Mouse (Mus musculus): ENCODE data around the gene Hoxb2.

Gene Hoxb2

GRCm38 (mm10) chr11:96351312-96351711, 987 bp downstream of the Hoxb2 start:
- DNase-seq (ENCODE audit: low read depth, low spot score): no peak

GRCm38 (mm10) chr11:96351831-96352230, 1.5 kb downstream of the Hoxb2 start:
- DNase-seq (ENCODE audit: low read depth, low spot score): no peak

DNA sequence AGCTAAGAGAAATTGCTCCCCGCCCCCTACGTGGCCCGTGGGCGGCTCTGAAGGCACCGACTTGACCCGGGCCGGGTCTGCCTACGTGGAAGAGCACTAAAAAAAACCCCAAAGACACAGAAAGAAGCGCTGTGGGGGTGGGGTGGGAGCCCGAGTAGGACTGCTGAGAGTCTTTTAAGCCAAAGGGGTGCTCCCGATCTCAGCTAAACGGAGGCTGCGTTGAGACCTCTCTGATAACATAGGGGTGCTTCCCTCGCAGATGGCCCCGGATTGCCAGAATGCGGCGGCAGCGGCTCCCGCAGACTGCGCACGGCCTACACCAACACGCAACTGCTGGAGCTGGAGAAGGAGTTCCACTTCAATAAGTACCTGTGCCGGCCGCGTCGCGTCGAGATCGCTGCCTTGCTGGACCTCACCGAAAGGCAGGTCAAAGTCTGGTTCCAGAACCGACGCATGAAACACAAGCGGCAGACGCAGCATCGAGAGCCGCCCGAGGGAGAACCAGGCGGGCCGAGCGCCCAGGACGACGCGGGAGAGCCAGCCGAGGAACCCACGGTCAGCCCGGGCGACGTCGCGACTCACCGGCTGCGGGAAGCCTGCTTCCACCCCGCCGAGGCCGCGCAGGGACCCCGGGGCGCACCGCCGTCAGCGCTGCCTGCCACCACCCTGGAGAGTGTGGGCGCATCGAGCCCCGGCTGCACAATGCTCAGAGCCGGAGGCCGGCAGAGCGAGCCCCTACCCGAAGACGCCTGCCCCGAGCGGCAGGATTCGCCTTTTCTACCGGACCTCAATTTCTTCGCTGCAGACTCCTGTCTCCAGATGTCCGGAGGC, 2.6 kb downstream of the Hoxb2 start:
- no peak for DNase-seq (ENCODE audit: low read depth, low spot score)

DNA sequence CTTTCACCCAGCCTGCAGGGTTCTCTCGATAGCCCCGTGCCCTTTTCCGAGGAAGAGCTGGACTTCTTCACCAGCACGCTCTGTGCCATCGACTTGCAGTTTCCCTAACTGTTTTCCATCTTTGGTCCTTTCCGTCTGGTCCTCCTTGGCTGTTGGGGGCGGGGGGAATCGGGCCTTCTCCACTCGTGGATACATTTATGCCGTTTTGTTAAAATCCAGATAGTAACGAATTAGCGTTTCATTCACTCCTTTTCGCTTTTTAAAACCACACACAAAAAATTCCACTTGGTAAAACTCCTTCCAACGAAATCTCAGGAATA, 3.2 kb downstream of the Hoxb2 start:
- no peak for DNase-seq (ENCODE audit: low read depth, low spot score)

- DNase-seq (ENCODE audit: low read depth, low spot score): no peak
Measured at GRCm38 (mm10) chr11:96353939-96354338, 3.6 kb downstream of the Hoxb2 start.

DNA sequence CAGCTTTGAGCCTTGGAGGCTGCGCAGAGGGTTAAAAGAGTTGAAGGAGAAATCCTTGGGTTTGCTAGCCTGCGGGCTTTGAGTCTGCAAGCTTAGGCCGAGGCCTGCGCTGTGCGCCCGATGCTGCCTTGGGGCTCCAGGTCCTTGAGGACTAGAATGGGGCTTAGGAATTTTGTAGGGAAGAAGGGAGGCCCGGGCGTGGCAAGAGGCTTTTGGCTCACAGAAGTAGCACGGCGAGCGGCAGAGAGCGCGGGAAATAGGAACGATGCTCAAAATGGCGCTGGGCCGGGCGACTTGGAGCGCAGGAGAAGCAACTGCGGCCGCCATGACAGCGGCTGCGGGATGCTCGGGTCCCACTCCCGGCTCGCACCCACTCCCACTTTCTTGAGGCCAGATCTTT, 4.1 kb downstream of the Hoxb2 start:
- no peak for DNase-seq (ENCODE audit: low read depth, low spot score)

DNA sequence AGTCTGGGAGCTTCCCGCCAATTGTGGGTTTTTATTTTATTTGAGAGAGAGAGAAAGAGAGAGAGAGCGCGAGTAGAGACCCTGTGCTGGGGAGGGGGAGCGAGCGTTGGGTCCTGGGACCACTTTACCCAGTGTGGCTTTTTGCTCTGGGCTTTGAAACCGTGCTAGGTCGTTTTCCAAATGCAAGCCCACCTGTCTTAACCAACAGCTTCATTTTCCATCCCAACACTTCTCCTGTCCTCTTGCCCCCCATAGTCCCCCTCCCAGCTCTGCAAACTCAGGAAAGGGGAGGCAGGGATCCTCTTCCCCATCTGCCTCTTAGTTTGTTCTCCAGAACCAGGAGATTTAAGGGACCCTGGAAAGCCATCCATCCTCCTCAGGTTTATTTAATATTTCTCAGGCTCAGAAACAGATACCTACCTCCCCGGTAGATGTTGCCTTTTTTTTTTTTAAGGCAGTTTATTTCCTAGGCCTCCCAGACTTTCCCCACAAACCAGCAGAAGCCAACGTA, 4.5 kb downstream of the Hoxb2 start:
- DNase-seq (ENCODE audit: low read depth, low spot score): no peak

GRCm38 (mm10) chr11:96363807-96364206, 13.5 kb downstream of the Hoxb2 start:
- no peak for DNase-seq (ENCODE audit: low read depth, low spot score)

DNA sequence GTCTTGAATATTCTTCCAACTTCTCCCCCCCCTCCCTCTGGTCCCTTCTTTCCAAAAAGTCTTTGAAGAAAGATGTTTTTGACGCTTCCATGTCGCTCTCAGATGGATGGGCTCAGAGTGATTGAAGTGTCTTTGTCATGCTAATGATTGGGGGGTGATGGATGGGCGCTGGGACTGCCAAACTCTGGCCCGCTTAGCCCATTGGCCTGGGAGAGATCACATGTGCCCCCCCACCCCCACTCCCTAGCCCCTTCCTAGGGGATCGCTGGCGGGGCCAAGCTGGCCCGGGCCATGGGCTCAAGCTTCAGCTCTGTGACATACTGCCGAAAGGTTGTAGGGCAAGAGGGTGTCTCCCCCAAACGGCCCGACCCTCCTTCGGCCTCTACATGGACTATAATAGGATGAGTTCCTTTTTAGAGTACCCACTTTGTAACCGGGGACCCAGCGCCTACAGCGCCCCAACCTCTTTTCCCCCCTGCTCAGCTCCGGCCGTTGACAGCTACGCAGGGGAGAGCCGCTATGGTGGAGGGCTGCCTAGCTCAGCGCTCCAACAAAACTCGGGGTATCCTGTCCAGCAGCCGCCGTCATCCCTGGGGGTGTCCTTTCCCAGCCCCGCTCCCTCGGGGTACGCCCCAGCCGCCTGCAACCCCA, 15.2 kb downstream of the Hoxb2 start, which contains the start of gene Hoxb1:
Gene Hoxb1 (plus strand): TSS at position 312 of the 651 bp plus-strand sequence.
- no peak for DNase-seq (ENCODE audit: low read depth, low spot score)

DNA sequence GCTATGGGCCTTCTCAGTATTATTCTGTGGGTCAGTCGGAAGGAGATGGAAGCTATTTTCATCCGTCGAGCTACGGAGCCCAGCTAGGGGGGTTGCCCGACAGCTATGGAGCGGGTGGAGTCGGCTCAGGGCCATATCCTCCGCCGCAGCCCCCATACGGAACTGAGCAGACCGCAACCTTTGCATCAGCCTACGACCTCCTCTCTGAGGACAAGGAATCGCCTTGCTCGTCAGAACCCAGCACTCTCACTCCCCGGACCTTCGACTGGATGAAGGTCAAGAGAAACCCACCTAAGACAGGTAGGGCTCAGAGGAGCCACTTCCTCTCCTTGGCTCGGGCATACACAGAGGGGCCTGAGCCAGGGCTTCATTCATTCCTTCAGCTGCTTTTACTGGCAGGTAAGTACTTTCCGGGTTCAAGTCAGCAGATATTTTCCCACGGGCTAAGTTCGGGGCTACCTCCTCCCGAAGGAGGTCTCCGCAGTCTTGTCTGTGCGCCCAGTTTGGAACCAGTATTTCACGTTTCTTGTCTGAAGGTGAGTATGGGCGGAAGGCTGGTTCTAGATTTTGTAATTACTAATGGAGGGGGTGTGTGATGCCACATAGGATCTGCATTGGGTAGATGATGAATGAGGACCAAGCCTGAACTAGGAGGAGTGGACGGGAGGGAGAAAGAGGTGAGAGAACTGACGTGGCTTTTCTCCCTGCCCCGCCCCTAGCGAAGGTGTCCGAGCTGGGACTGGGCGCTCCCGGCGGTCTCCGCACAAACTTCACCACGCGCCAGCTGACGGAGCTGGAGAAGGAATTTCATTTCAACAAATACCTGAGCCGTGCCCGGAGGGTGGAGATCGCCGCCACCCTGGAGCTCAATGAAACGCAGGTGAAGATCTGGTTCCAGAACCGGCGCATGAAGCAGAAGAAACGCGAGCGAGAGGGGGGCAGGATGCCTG, 16.0 kb downstream of the Hoxb2 start:
- no peak for DNase-seq (ENCODE audit: low read depth, low spot score)

DNA sequence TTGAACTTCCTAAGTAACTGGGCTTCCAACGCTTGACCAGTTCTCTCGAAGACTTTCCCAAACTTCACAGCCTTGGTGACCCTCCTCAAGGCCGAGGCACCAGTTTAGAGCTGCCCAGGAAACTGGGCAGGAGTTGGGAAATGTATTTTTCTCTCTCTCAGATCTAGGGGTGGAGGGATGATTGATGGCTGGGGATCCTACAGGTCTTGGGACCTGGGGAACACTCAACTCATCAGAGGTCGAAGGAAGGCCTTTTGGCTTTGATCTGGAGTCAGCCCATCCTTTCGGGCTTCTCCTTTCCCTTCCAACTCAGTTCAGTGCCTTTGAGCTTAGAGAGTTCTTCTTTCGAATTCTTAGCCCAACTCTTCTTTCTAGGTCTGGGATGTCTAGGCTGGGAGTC, 16.8 kb downstream of the Hoxb2 start:
- no peak for DNase-seq (ENCODE audit: low read depth, low spot score)

DNA sequence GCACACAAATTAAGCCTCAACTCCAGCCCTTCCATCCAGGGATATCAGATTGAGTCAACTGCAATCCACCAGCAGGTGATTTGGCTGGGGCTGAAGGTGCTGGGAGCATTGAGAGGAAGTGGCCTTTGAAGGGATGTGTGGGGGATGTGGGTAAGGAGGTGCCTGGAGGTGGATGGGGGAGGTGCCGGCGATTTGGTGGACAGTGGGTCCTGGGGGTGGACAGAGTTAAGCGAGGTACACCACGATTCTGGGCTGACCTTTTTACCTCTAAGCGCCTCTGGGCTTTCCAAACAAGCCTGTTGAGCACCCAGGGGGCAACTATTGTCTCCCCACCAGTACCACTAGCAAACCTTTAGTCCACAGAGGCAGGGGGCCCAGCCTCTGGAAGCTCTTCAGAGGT, 18.4 kb downstream of the Hoxb2 start:
- DNase-seq (ENCODE audit: low read depth, low spot score): no peak

DNA sequence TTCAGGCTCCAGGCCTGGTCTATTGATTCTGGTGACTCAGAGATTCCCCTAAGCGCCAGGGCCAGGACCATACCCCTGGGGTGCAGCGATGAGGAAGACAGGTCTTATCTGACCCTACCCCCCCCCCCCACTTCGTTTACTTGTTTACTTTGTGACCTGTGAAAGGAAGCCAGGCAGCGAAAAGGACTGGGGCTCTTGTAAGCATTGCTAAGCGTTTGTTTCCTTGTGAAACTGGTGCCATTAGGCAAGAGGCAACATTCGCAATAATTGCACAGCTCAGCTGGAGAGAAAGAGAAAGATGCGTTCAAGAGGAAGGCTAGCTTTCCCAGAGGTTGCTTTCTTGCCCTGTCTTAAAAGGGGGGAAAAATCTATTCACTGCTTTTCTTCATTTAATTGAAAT, 18.8 kb downstream of the Hoxb2 start:
- no peak for DNase-seq (ENCODE audit: low read depth, low spot score)

- no peak for DNase-seq (ENCODE audit: low read depth, low spot score)
Measured at GRCm38 (mm10) chr11:96371726-96372125, 21.4 kb downstream of the Hoxb2 start.

DNA sequence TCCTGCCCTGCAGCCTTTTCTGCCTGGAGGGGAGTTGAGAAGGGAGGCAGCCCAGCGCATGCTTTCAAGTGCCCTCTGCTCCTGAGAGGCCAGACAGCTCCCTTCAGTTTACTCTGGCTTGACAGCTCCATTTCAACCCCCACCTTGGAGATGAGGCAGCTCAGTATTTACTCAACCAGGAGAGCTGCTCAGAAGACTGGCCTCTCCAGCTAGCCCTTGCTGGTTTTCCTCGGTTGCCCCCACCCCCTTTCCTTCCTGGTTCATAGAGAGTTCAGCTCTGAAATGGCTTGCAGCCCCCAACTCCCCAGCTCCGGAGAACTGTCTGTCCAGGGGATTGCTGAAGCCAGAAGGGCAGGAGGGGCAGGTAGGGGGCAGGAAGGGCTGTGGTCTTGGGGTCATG, 22.2 kb downstream of the Hoxb2 start:
- DNase-seq (ENCODE audit: low read depth, low spot score): no peak

DNA sequence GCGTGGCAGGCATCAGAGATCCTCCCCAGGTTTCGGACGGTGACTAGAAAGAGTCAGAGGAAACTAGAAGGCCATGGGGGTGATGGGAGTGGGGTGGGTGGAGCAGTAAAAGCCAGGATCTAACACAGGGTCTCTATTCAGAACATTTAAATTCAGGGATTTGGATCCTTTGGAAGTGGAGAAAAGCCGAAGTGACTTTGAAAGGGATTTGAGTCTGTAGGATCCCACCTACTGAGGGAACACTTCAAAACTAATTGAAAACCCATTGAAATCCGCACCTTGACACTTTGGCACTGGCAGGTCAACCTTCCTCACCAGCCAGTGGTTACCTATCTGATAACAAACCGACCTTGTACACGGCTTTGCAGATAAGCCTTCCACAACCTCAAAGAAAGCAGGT, 24.5 kb downstream of the Hoxb2 start:
- no peak for DNase-seq (ENCODE audit: low read depth, low spot score)

DNA sequence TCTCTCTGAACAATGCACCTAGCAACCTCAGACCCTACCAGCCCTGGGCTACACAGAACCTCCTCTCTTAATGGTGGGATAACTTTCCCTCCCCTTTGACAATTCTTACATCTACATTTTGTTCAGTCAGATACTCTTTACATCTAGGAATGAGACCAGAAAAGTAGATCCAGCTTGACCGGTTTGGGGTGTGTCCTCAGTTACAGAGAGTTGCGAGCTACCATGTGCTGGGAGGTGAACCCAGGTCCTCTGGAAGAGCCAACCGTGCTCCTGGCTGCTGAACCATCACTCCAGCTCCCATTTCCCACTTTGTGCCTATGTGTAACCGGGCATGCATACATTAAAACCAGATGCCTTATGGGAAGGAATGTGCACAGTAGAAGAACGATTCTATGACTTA, 33.1 kb downstream of the Hoxb2 start:
- DNase-seq (ENCODE audit: low read depth, low spot score): no peak

GRCm38 (mm10) chr11:96387635-96388034, 37.3 kb downstream of the Hoxb2 start:
- DNase-seq (ENCODE audit: low read depth, low spot score): no peak

DNA sequence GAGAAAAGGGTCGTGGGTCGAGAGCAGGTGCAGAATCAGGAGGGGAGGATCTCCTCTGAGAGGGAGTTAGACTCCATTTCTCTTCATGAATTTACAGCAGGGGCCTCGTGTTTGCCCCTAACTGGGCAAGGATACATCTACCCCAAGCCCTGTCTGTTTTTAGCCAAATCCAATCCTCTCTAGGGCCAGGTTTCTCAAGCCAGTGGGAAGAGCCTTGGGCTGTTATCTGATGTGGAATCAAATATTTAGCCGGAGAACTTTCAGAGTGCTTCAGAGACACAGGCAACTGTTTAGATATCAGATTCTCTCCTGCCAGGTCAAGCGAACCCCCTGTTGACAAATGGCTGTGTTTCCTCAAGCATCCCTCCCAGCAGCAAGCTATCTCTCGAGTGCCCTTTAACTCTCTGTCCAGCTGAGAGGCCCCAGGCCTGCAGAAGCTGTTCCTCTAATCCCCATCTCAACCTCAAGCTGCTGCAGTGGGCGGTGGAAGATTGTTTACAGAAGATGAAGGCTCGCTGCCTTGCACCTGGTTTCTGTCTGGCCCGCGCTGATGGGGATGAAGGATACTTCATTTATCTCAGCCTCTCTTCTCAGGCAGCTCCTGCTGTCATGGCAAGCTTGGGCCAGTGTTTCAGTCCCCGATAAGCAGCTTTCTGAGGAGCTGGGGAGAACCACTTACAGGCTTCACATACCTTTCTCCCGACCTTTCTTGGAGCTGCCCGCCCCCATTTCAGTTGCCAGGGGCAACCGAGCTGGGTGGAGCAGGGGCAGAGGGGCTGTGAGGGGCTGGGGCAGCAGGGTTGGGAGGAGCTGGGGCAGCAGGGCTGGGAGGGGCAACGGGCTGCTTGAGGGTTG, 46.7 kb downstream of the Hoxb2 start:
- no peak for DNase-seq (ENCODE audit: low read depth, low spot score)

GRCm38 (mm10) chr11:96397806-96398335, 47.5 kb downstream of the Hoxb2 start:
- DNase-seq (ENCODE audit: low read depth, low spot score): no peak

DNA sequence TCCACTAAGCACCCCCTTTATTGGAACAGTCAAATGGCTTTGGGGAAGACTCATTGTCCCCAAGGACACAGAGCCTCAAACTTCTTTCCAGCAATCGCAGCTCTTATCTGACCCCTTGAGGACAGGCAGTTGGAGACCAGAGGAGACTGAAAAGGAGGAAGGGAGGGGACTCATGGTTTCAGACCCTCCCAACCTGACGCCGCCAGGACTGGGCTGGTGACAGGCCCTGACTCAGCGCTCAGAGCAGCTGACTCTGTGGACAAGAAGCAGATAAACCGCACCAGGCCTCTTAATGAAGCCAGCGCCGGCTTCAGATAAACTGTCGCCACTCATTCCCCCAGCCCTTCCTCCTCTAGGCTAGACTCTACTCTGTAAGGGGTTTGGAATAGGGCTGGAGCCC, 49.6 kb downstream of the Hoxb2 start:
- no peak for DNase-seq (ENCODE audit: low read depth, low spot score)

All from telencephalon, adult 2 months (tissue).